Mouse (Mus musculus): ENCODE measurements around the gene Adam12.

- TF ChIP-seq ZC3H11A (IDR thresholded peaks at IDR 0.05; ENCODE audit: borderline replicate concordance, low read depth, low read length) (no peak), ZNF384 (IDR thresholded peaks at IDR 0.05; ENCODE audit: low read depth, low read length) (no peak), CHD2 (IDR thresholded peaks at IDR 0.05; ENCODE audit: low read depth, low read length) (no peak), MAFK (IDR thresholded peaks at IDR 0.05; ENCODE audit: insufficient read depth, low read depth, low read length) (no peak)
These were observed 14.7 kb upstream of the Adam12 start for GRCm38 (mm10) chr7:134246624-134247023.

All from ES-E14 (cell line).